16 mouse cellular contexts compared by ENCODE assay signal in the genomic region with DNA sequence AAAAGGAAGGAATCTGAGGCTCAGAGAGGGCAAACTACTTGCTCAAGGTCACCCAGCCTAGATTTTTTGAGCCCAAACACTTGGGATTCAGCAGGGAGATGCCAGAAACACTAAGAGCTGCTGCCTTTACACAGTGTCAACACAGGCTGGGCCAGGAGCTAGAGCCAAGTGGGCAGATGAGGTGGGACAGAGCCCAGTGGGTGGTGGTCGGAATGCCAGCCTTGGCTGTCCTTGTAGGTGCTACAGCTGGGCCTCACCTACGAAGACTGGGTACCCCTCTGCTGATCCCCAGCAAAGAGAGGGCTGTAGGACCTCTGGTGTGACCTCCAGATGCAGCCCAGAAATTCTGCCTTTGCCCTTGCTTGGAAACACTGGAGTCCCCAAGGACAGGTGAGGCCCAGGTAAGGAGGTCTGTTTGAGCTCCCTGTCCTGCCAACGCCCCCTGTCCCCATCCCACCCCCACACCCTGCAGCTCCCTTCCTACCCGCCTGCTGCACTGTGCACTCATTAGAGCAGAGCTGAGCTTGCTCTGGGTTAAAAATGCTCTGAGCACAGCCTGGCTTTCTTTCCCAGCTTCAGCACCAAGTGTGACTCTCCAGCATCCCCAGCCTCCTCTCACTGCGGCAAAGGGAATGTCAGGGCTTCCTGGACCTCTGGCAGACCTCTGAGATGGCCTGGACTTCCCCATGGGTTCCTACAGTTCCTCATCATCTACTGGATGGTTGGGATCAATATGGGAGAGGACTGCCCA.
DNase-seq lines count a peak whose midpoint lies in the region; ATAC-seq and TF ChIP-seq lines count a peak whose summit lies in the region.
"Had no signal": no experiment of that assay in that cellular context is flagged by ENCODE, and none has a peak within 500 bp of the region (broad histone marks: within the 10 kb centered on the region; RNA-seq: fewer than 3 reads in every experiment).

No protein-coding gene starts in this region.

- no peak overlapping the region for H3K4me2 ChIP-seq in neural tube, embryonic 11.5 days (ENCODE audit: low read depth)
- H3K4me2 ChIP-seq in hindbrain, postnatal 0 days (ENCODE audit: low read depth, low read length): no peak overlapping the region
- H3K4me2 ChIP-seq in neural tube, embryonic 15.5 days: no peak overlapping the region
- H3K4me2 ChIP-seq: embryonic facial prominence, embryonic 15.5 days had no signal

- peak; percentile 73 for ATAC-seq in frontal cortex, adult (ENCODE audit: low TSS enrichment)
- no peak for ATAC-seq in neural tube, embryonic 11.5 days (ENCODE audit: insufficient read depth, low FRiP score, low TSS enrichment)
- no peak for ATAC-seq in hindbrain, postnatal 0 days
- no peak for ATAC-seq in neural tube, embryonic 15.5 days (ENCODE audit: low FRiP score)
- no peak for ATAC-seq in megakaryocyte progenitor cell, adult 5-6 weeks (replicated peaks; ENCODE audit: poor library complexity)

- peaks cover 15% of the 10 kb centered on the region for H3K4me1 ChIP-seq in neural tube, embryonic 11.5 days (ENCODE audit: control insufficient read depth, insufficient read depth, low read length)
- H3K4me1 ChIP-seq in hindbrain, postnatal 0 days (ENCODE audit: insufficient read depth, low read length): peaks cover 10% of the 10 kb centered on the region; the same call in 1 of the 2 replicates
- peaks cover 32% of the 10 kb centered on the region for H3K4me1 ChIP-seq in neural tube, embryonic 15.5 days

- no peaks in the 10 kb centered on the region for H3K27me3 ChIP-seq in neural tube, embryonic 11.5 days (ENCODE audit: control insufficient read depth, insufficient read depth, low read length)
- H3K27me3 ChIP-seq in hindbrain, postnatal 0 days (ENCODE audit: insufficient read depth, low read length): no peaks in the 10 kb centered on the region
- H3K27me3 ChIP-seq in neural tube, embryonic 15.5 days (replicated peaks): no peaks in the 10 kb centered on the region
- H3K27me3 ChIP-seq: embryonic facial prominence, embryonic 15.5 days had no signal

- no peak for TF ChIP-seq CTCF in hindbrain, postnatal 0 days (IDR thresholded peaks at IDR 0.05; ENCODE audit: low read depth)

- H3K9ac ChIP-seq in neural tube, embryonic 11.5 days (ENCODE audit: low read length): peak overlapping the region; percentile 26
- no peak overlapping the region for H3K9ac ChIP-seq in hindbrain, postnatal 0 days (replicated peaks; ENCODE audit: low read length)
- no peak overlapping the region for H3K9ac ChIP-seq in neural tube, embryonic 15.5 days (replicated peaks)
- H3K9ac ChIP-seq: embryonic facial prominence, embryonic 15.5 days; liver, embryonic 14.5 days had no signal

- H3K27ac ChIP-seq in neural tube, embryonic 11.5 days (ENCODE audit: low read depth, low read length): peak overlapping the region; percentile 36; the same call in 1 of the 2 replicates
- H3K27ac ChIP-seq in hindbrain, postnatal 0 days: peak overlapping the region; percentile 45; the same call in 1 of the 2 replicates
- H3K27ac ChIP-seq in neural tube, embryonic 15.5 days (replicated peaks): 0 out of 2 replicates have a peak overlapping the region, but pooled peaks have one; percentile 51
- H3K27ac ChIP-seq: embryonic facial prominence, embryonic 15.5 days; gastrocnemius, adult 2 months; liver, embryonic 14.5 days had no signal

- H3K36me3 ChIP-seq in neural tube, embryonic 11.5 days (ENCODE audit: control insufficient read depth, insufficient read depth, low read length): no peaks in the 10 kb centered on the region
- H3K36me3 ChIP-seq in hindbrain, postnatal 0 days (ENCODE audit: insufficient read depth, low read length): no peaks in the 10 kb centered on the region
- H3K36me3 ChIP-seq in neural tube, embryonic 15.5 days: no peaks in the 10 kb centered on the region
- H3K36me3 ChIP-seq: embryonic facial prominence, embryonic 15.5 days had no signal

- no peak for DNase-seq in frontal cortex, postnatal 36 days (ENCODE audit: low spot score in 2 of 2)
- no peak for DNase-seq in neural tube, embryonic 11.5 days (ENCODE audit: low spot score)
- DNase-seq in neural tube, embryonic 10.5 days (ENCODE audit: extremely low spot score, low spot score): no peak
- DNase-seq in hindbrain, postnatal 0 days (ENCODE audit: low spot score): no peak
- no peak for DNase-seq in embryo, embryonic 9.5 days (ENCODE audit: extremely low spot score)
- DNase-seq: adrenal gland, adult 2 months; gastrocnemius, adult 2 months; kidney, adult 18-20 months; layer of hippocampus, postnatal 36 days; spleen, adult 18-20 months; thymus, adult 18-20 months had no signal

- H3K9me3 ChIP-seq in neural tube, embryonic 11.5 days (ENCODE audit: control insufficient read depth, low read length): no peaks in the 10 kb centered on the region
- H3K9me3 ChIP-seq in hindbrain, postnatal 0 days (ENCODE audit: low read length): no peaks in the 10 kb centered on the region
- H3K9me3 ChIP-seq in neural tube, embryonic 15.5 days (replicated peaks): no peaks in the 10 kb centered on the region
- H3K9me3 ChIP-seq: embryonic facial prominence, embryonic 15.5 days had no signal

- H3K4me3 ChIP-seq in neural tube, embryonic 11.5 days (ENCODE audit: low read depth, low read length): no peak overlapping the region
- no peak overlapping the region for H3K4me3 ChIP-seq in hindbrain, postnatal 0 days (ENCODE audit: low read length)
- no peak overlapping the region for H3K4me3 ChIP-seq in neural tube, embryonic 15.5 days (replicated peaks)
- H3K4me3 ChIP-seq: embryonic facial prominence, embryonic 15.5 days; gastrocnemius, adult 2 months had no signal

- WGBS in neural tube, embryonic 11.5 days: 73% methylated on average over 5 of the region's 5 CpGs
- 52% methylated on average over 5 of the region's 5 CpGs for WGBS in hindbrain, postnatal 0 days
- 81% methylated on average over 5 of the region's 5 CpGs for WGBS in neural tube, embryonic 15.5 days
